Mouse (Mus musculus): Measurements from ENCODE around the gene Terb1.

GRCm38 (mm10) chr8:104543440-104544045 is 33.8 kb upstream of the Terb1 start:
- TF ChIP-seq CTCF (IDR thresholded peaks at IDR 0.05; ENCODE audit: insufficient read depth, low read depth, low read length) (no peak), POLR2A (IDR thresholded peaks at IDR 0.05; ENCODE audit: insufficient read depth, low read depth, low read length) (no peak)

All from olfactory bulb, adult 2 months (tissue).